Mouse (Mus musculus): ENCODE results near the gene Sf3b1.
A peak's percentile ranks its signal among the peaks of the same experiment; 100 is the strongest.
"Not testable (repeated sequence)": the region's sequence is repeated elsewhere in the genome, so short reads cannot be mapped to it uniquely, and the experiment has no call there.

The Sf3b1 gene

GRCm38 (mm10) chr1:55027253-55027801 lies at the start of gene Sf3b1:
TSS of gene Sf3b1 (minus strand) at chr1:55027481.
- peak; percentile 97 for DNase-seq

GRCm38 (mm10) chr1:55076395-55076743 lies 49.1 kb upstream of the Sf3b1 start:
- no peak for DNase-seq

- DNase-seq, result no peak
Measured at GRCm38 (mm10) chr1:55075652-55076394, 48.5 kb upstream of the Sf3b1 start.

GRCm38 (mm10) chr1:55074757-55075156 lies 47.5 kb upstream of the Sf3b1 start:
- no peak for DNase-seq

- not testable (repeated sequence) for DNase-seq
Measured at GRCm38 (mm10) chr1:55072328-55072727, 45.0 kb upstream of the Sf3b1 start.

GRCm38 (mm10) chr1:55061772-55062171 lies 34.5 kb upstream of the Sf3b1 start:
- DNase-seq, result no peak

GRCm38 (mm10) chr1:55061099-55061498 lies 33.8 kb upstream of the Sf3b1 start:
- no peak for DNase-seq

- not testable (repeated sequence) for DNase-seq
Measured at GRCm38 (mm10) chr1:55058383-55058782, 31.1 kb upstream of the Sf3b1 start.

GRCm38 (mm10) chr1:55055322-55056115 lies 28.2 kb upstream of the Sf3b1 start:
- no peak for DNase-seq

- no peak for DNase-seq
Measured at GRCm38 (mm10) chr1:55053596-55053995, 26.3 kb upstream of the Sf3b1 start.

- DNase-seq, result no peak
Measured at GRCm38 (mm10) chr1:55053005-55053404, 25.7 kb upstream of the Sf3b1 start.

GRCm38 (mm10) chr1:55052355-55052953 lies 25.2 kb upstream of the Sf3b1 start, which contains the start of gene Coq10b:
TSS of gene Coq10b (plus strand) at chr1:55052770.
- peak; percentile 100 for DNase-seq

- no peak for DNase-seq
Measured at GRCm38 (mm10) chr1:55051671-55052070, 24.4 kb upstream of the Sf3b1 start.

- DNase-seq, result no peak
Measured at GRCm38 (mm10) chr1:55048841-55049587, 21.7 kb upstream of the Sf3b1 start.

- DNase-seq, result no peak
Measured at GRCm38 (mm10) chr1:55043164-55043563, 15.9 kb upstream of the Sf3b1 start.

GRCm38 (mm10) chr1:55042246-55042645 lies 15.0 kb upstream of the Sf3b1 start:
- DNase-seq, result no peak

- DNase-seq, result no peak
Measured at GRCm38 (mm10) chr1:55041691-55042090, 14.4 kb upstream of the Sf3b1 start.

- no peak for DNase-seq
Measured at GRCm38 (mm10) chr1:55039944-55040343, 12.7 kb upstream of the Sf3b1 start.

- DNase-seq, result no peak
Measured at GRCm38 (mm10) chr1:55031026-55031779, 3.9 kb upstream of the Sf3b1 start.

- DNase-seq, result no peak
Measured at GRCm38 (mm10) chr1:55029446-55029845, 2.2 kb upstream of the Sf3b1 start.

GRCm38 (mm10) chr1:55028512-55029249 lies 1.4 kb upstream of the Sf3b1 start:
- no peak for DNase-seq

Measured in kidney, adult 18-20 months (tissue).